Mouse (Mus musculus) gastrocnemius, adult 8-10 months (tissue): Measurements from ENCODE around the gene Tmem234. TPM values are rescaled to one million over a fixed set of nuclear protein-coding genes. Genes with fewer than 3 reads are reported as not detected.
"Not testable (repeated sequence)": the region's sequence is repeated elsewhere in the genome, so short reads cannot be mapped to it uniquely, and the experiment has no call there.

Source experiments
- DNase-seq, 2 experiments: peaks; one replicate each; pipeline ENCODE4 v3.0.0; 2022; ENCODE audit warnings: low spot score in 2 of 2
- total RNA-seq, 4 experiments: library from RNA; stranded (reverse); gene quantifications; 2 replicates each; pipeline ENCODE4 v1.2.4; 2022

Gene Tmem234
- total RNA-seq = 10 to 100 TPM; 25.9 to 37.5 (median 29.7) TPM

DNA sequence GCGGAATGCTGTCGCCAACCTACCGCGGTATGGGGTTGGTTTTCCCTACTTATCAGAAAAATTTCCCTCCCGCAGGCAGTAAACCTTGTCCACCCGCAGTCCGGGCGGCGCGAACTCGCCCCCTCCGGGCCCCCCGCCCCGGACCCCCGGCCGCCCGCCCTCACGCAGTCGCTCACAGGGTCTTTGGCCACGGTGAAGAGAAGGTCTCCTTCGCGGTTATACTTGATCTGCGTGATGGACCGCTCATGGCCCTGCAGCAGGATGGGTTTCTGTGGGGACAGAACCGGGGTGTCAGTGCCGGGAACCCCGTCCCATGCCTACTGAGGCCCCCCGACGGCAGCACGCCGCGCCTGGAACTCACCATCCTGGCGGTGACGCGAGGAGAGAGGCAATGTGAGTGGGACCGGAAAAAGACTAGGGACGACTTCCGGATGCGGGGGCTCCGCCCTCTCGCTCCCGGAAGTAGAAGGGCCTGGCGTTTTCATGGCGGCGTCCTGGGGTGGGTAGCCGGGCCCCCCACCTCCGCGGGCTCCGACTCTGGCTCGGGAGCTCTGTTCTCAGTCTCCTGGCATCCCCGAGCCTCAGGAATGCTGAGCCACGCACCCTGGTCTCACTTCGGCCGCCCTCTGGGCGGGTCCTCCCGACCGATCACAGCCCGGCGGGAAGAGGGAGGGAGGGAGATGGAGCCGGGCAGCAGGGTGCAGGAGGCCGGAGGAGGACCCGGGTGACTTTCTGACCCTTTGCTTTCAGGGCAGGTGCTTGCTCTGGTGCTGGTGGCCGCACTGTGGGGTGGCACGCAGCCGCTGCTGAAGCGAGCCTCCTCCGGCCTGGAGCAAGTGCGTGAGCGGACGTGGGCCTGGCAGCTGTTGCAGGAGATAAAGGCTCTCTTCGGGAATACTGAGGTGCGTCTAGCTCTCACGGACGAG is at the start of gene Tmem234, which contains the start of gene Eif3i:
Tmem234 (plus strand) TSS at position 436 of the 926 bp plus-strand sequence.
Eif3i (minus strand) TSS at position 416 of the 926 bp plus-strand sequence.
- peak; percentile 67 to 72 for DNase-seq

- DNase-seq = not testable (repeated sequence)
These were observed 46.0 kb upstream of the Tmem234 start for GRCm38 (mm10) chr4:129554512-129554911.

- DNase-seq = no peak
These were observed 45.0 kb upstream of the Tmem234 start for GRCm38 (mm10) chr4:129555421-129555861.

GRCm38 (mm10) chr4:129555862-129556531 is 44.5 kb upstream of the Tmem234 start:
- no peak for DNase-seq

- DNase-seq = peak; percentile 70 to 75
These were observed 43.8 kb upstream of the Tmem234 start for GRCm38 (mm10) chr4:129556532-129557223.

DNA sequence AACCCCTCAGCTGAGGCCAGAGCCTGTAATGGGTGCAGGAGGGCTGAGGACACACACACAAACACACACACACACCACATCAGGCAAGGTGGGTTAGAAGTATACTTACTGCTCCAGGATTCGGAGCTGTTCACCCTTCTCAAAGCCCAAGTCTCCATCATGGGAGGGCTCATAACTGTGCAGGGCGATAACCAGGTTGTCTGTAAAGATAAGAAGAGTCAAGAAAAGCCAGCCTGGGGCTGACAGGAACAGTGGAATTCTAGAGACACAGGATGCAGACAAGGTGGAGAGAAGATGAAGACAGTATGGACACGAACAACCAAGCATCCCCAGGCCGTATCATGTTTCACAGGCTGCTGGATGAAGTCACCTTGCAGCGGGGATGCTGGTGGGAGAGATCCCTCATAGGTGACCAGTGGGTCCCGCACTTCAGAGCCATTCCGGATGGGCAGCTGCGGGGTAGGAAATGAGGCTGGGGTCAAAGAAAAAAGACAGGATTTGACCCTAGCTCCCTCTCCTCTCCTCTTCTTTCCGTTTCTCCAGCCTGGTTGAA is 43.1 kb upstream of the Tmem234 start:
- DNase-seq = no peak

DNA sequence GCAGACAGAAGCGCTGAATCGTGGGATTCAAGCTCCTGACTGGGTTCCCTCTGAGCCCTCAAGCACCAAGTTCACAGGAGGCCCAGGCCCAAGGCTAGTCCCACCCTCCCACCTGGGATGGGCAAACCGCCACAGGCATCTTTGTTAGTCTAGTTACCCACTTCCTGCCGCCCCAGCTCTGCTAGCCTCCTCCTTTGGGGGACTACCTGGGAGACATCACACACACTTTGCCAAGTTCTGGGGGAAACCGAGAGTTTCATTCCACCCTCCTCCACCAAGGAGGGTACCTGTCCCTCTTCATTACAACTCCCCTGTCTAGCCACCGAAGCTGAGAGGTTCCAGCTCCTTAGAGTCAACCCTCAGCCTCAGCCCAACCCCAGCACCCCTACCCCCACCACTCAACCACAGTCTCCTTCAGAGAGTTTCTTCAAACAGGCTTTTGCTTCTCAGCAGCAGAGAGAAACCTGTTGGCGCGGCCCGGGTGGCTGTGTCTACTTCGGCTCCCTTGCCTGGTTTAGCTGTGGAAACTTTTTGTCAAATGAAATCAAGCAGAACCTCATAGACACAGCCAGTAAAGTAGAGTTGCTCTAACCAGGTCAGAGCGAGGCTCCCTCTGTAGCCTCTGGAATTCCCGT is 42.0 kb upstream of the Tmem234 start:
- DNase-seq = no peak

DNA sequence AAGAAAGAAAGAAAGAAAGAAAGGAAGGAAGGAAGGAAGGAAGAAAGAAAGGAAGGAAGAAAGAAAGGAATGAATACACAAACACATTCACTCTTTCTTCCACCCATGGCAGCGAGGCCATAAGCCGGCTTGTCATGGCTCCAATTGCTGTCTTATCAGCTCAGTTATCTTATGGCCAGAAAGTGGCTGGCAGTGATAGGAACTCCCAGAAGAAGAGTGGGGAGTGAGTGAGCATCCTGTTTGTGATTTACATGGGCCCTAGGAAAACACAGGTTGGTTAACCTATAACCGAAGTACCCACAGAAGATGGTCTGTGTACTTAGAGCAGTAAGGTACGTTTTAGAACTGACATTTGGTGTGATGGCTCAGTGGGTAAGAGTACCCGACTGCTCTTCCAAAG is 39.3 kb upstream of the Tmem234 start:
- no peak for DNase-seq

- DNase-seq = no peak
These were observed 36.8 kb upstream of the Tmem234 start for GRCm38 (mm10) chr4:129563718-129564117.

- no peak for DNase-seq
These were observed 35.3 kb upstream of the Tmem234 start for GRCm38 (mm10) chr4:129565139-129565538.

DNA sequence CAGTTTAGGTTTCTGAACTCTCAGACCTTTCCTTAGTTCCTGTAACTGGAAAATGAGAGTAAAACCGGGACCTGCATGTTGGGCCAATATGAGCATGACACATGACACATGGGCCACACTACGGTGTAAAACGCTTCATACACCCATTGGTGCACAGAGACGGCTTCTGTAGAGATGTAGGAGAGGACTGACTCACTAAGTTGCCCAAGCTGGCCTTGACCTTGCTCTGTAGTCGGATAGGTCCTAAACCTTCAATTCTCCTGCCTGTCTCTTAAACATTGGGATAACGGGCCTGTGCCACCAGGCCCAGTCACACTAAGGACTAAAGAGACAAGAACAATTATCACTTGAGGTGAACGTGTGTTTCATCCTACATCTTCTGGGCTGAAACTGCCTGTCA is 32.1 kb upstream of the Tmem234 start:
- DNase-seq = no peak

DNA sequence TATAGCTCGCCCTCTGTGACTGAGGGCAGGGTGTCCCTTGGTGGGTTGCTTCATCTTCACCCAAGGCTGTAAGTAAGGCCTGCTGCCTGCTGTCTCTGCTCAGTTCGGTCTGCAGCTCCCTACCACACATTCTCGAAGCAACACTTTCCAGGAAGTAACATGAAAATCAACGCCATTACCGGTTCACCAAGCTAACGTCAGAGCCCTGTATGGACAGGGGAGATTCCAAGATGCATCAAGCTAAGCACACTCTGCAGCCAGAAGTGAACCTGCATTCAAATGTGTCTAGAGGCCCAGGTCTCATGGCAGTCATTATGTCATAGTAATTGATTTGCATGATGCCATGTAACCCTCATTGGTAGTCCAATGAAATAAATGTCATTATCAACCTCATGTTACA is 30.4 kb upstream of the Tmem234 start:
- DNase-seq = no peak

DNA sequence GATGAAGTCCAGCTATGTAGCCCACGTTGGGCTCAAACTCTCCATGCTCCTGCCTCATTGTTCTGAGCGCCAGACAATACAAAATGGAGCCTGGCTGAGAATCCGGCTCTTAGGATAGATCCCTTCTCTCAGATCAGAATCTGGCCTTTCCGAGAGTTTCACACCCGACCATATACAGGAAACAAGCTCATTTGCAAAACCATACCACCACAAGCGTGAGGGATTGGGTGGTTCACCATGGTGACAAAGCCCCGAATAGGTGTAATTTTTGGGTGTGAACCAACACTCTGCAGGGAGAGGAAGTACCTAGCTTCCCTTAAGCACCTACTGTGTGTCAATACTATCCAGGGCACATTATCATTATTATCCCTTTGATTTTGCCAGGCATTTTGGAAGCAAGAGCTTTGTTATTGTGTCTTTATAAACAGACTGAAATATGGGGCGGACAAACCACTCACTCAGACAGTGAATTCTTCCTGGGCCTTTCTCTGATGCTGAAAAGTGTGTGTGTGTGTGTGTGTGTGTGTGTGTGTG is 28.9 kb upstream of the Tmem234 start:
- DNase-seq = no peak

DNA sequence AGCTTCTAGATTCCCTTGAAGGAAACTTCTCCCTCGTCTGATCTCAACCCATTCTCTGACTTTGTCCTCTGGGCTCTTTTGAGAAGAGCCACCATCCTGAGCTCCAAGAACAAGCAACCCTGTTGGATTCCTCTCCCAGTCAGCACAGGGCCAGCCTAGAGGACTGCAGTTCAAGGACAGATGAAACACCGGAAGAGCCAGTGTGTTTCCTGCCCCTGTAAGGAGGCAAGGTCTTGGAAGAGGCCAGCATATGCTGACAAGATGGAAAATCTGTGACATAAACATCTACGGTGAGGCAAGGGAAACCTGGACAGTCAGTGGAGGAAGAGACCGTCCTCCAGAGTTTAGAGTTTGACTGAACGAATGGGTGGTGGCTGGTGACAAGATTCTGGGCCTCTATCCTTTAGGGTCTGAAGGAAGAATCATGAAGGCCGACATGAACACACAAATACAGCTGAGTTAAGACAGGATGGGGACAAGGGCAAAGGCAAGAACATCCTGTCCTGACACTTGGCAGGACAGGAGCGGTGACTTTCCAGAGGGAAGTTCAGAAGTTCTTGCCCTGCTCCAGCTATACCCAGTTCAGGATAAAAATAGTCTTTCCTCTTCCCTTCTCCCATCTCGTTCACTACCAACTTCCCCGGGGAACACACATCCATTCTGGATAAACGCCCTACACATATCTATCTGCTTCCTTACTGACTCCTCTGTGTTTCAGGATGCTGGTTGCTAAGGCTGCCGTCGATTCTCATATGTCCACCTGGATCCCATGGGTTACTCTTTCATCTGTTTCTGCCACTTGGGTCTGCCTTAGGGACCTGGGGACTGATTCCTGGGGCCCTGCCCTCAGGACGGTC is 28.0 kb upstream of the Tmem234 start:
- DNase-seq = no peak

GRCm38 (mm10) chr4:129573093-129573370 is 27.4 kb upstream of the Tmem234 start:
- DNase-seq = no peak

- DNase-seq = no peak
These were observed 27.0 kb upstream of the Tmem234 start, which contains the start of gene Lck for GRCm38 (mm10) chr4:129573430-129573829. Lck (minus strand) TSS chr4:129573641.

GRCm38 (mm10) chr4:129575171-129575844 is 25.2 kb upstream of the Tmem234 start:
- no peak for DNase-seq

GRCm38 (mm10) chr4:129576863-129577491 is 23.5 kb upstream of the Tmem234 start:
- peak in 1 of 2 experiments; percentile 35 for DNase-seq

GRCm38 (mm10) chr4:129577688-129578087 is 22.8 kb upstream of the Tmem234 start:
- DNase-seq = no peak
